Mouse (Mus musculus): ENCODE results near the gene Clnk. TPM values are rescaled to one million over a fixed set of nuclear protein-coding genes. Genes with fewer than 3 reads are reported as not detected.
A peak's percentile ranks its signal among the peaks of the same experiment; 100 is the strongest.

Clnk gene
- total RNA-seq, 2 experiments from 2014 or later, result 0.16 to 0.23 TPM

DNA sequence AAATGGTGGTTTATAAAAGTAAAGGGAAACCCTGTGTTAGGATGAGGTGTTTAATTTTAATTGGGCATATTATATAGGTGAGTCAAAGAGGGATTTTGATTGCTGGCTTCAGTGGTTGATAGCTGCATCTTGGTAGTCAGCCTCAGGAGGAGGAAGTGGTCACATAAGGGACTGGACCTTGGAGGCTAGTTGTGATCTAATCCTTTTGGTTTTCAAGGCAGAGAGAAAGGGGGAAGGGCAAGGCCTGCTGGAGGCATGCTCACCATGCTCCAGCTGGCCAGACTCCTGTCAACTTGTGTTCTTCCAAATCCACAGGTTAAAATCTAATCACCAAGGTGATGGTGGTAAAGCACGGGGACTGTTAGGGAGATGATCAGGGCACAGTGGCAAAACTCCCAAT, 19.0 kb downstream of the Clnk start:
- no peak for DNase-seq (ENCODE audit: low spot score in 2 of 2)

DNA sequence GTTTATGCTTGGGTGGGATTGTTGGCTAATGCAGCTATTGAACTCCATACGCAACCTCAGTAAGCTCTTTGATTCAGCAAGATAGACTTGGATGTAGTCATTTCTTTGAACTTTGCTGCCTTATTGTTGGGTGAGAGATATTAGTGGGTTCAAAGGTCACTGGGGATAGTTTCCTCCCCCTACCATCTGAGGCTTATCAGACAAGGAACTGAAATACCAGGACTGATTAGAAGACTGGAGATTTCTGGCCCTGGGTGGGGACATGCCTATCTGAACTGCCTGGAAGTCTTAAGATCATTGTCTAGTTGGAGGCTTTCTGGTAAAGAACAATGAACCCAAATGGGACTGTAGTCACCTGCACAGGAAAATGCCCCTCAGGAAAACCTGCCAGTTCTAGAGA, 26.4 kb downstream of the Clnk start:
- no peak for DNase-seq (ENCODE audit: low spot score in 2 of 2)

DNA sequence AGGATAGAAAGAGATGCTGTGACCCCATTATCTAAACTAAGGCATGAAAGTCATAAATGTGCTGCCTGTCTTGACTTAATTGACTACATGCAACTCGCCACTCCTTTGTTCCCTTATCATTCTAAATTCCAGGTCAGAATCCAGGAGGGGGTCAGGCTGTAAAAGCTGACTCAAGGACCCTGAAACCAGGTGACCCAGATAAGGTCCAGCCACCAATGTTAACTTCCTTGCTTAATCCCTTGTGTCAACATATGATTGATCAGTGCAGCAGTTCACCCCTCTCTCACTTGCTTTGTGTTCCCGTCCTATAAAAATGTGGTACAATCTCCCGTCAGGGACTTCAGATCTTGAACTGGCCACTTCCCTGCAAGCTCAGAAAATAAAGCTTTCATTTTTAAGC, 31.1 kb downstream of the Clnk start:
- DNase-seq (ENCODE audit: low spot score in 2 of 2), result no peak

DNA sequence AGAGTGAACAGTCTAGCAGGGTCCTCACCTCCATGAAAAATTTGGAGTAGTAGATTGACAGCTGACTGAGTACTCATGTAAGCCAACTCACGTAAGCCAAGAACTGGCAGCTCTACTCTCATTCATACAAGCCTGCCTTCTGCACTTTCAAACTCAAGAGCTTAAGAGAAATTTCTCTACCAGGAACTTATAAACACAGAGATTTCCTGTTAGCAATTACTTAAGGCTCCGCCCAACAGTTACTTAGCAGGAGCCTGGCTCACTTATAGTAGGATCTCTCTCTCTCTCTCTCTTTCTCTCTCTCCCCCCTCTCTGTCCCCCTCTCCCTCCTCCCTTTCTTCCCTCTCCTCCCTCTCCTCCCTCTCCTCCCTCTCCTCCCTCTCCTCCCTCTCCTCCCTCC, 32.3 kb downstream of the Clnk start:
- no peak for DNase-seq (ENCODE audit: low spot score in 2 of 2)

DNA sequence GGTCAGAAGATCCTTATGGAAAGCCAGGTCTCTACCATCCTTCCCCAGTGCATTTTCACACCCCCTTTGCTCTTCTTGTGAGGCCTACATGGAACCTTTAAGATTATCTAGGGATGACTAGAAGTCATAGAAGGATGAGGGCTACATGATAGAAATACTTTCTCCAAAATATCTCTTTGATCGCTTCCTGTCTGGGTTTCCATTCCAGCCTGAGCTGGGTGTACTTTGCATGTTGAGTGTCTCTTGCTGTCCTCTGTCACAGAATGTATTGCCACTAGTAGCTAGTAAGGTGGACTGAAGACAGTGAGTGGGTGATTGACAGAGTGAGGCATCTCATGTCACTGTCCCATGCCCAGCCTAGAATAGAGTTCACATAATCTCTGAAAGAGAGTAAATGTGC, 36.6 kb downstream of the Clnk start:
- DNase-seq (ENCODE audit: low spot score in 2 of 2), result no peak

DNA sequence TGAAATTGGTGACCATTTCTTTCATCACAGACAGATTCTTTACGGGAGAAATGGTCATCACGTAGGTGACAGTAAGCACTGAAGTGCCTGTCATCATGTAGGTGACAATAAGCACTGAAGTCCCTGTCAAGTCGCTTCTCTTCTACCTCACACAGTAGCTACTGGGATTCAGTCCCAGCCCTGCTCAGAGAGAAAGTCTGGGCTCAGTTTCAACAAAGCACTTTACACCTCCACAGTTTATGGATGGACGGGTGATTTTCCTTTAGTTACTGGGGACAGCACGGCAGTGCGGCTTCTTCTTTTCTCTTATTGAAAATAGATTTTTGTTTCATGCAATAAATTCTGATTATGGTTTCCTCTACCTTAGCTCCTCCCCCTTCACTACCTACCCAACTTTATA, 49.3 kb downstream of the Clnk start:
- no peak for DNase-seq (ENCODE audit: low spot score in 2 of 2)

DNA sequence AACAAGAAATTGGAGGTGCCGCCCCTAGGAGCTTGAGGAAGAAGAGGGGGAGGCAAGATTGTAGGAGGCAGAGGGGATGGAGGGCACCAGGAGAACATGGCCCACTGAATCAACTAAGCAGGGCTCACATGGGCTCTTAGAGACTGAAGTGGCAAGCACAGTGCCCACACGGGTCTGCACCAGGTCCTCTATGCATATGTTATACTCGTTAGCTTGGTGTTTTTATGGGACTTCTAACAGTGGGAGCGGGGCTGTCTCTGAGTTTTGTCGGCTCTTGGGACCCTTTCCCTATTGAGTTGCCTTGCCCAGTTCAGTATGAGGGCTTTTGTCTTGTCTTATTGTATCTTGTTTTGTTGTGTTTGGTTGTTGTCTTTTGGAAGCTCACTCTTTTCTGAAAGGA, 50.0 kb downstream of the Clnk start:
- no peak for DNase-seq (ENCODE audit: low spot score in 2 of 2)

DNA sequence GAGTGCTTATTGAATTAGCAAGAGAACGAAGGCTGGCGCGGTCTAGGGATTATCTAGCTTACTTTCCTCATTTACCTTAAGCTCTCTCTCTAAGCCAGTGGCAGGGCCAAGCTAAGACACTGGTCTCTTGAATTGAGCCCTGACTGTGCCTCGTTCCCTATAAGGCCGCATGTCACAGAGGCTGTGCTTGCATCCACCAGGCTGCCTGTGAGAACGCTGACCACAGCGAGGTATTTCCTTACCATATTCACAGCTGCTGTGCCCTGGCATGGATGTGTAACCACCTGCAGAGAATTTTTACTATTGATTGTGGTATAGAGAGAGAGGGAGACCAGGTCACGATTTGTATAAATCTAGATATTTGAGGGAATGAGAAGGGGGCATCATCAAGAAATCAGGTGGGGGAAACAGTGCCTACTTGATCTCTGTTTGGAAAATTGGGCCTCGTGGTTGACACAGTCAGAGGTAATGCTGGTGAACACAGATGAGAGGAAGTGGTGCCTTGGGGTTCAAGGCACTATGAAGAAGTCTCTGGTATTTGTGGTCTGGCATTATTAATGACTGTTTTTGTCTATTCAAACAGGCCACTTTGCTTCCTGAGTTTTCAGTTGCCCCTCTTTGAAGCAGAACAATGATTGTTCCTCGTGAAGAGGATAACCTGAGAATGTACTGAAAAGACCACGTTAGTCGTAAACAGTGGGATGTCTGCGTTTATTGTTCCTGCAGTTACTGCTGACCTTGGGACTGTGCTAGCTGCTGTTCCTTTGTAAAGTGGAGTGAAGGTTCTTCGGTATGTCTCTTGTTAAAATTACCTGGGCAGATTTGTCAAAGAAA, 52.3 kb downstream of the Clnk start:
- no peak for DNase-seq (ENCODE audit: low spot score in 2 of 2)

DNA sequence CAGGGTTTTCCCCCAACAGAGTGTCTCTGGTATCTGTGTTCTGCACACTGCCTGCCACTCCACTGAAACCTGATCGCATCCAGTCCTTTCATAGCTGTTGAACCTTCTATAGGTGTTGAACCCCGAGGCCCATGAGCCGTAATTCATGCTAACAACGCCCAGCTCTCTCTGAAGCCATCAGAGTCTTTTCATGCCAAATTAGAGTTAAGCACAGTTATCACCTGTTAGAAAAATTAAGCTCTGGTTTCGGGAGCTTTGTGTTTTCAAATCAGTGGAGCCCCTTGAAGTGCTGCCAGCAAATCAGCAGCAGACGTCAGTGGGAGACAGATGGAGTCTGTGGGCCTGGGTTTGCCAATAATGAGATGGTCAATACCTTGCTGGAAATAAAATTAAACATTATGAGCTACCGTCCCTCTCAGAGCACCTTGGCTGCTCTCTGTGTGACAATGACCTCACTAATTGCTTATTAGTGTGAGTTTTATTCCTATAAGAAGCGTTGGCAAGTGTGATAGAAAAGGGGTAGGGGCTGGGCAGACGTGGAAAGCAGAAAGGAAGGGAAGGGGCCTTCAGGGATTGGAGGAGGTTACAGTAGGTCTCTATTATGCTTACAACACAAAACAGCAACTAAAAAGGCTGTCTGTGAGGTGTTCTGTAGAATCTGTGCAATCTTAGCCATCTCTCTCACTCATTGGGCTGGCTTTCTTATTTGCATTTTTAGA, 63.1 kb downstream of the Clnk start:
- DNase-seq (ENCODE audit: low spot score in 2 of 2), result no peak

DNA sequence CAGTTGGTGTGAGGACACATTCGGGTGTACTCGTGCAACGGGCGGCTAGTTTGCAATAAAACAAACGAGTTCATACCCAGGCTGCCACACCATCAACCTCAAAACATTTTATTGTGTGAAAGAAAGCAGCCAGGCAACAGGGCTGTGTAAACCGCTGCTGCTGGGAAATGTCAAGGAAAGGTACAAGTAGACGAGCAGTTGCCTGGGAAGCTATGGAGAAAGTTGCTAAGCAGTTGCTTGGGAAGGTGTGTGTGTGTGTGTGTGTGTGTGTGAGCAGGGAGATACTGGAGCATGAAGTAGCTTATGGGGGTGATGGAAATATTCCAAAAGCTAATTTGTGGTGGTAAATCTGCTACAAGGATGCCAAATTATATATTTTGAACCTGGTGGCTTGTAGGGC, 63.7 kb downstream of the Clnk start:
- no peak for DNase-seq (ENCODE audit: low spot score in 2 of 2)

DNA sequence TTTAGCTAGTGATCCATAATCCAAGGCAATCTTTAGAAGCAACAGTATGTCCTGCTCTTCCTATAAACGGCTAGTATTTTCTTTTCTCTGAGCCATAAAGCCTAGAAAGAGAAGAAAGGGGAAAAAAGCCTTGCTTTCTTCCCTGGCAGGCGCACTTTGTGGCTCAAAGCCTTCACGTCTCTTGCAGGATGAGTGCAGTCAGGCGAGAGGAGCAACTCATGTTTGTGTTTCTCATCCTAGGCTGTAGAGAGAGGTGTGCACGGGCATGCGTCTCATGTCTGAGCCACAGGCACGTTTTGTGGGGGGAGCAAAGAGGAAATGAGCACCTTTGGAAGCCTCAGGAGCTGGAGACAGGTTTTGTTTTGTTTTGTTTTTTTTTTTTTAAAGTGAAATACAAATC, 64.2 kb downstream of the Clnk start:
- no peak for DNase-seq (ENCODE audit: low spot score in 2 of 2)

DNA sequence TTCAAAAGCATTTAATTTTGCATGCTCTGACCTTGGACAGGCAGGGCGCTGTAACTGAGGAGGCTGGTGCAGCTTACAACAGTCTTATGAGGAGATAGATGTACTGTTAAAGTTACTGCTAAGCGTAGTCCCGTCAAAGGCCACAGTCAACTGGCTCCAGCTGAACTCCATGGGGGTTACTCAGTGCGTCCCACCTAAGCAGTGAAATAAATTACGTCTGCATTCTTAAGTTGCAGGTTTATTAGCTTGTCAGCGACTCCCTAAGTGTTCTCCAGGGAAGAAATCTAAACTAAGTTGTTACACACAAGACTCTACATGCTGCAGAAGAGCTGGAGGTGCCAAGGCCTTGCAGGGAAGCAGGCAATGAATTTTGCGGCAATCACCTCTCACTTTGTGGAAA, 77.7 kb downstream of the Clnk start:
- no peak for DNase-seq (ENCODE audit: low spot score in 2 of 2)

DNA sequence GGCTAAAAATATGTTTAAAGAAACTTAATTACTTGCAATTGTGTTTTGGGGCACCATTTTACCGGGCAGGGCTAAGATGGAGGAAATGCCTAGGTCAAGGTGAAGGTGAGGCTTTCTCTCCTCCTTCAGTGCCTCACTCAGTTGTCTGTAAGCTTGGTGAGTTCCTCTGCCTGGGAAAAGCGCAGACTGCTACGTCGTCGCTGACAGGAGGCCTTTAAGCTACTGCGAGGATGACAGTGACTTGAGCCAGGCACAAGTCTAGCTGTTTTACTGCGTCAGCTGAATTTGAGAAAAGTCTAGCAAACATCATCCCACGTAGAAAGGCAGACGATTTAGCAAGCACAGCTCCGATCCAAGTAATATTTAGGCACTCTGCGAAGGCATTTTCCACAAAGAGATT, 81.5 kb downstream of the Clnk start:
- no peak for DNase-seq (ENCODE audit: low spot score in 2 of 2)

DNA sequence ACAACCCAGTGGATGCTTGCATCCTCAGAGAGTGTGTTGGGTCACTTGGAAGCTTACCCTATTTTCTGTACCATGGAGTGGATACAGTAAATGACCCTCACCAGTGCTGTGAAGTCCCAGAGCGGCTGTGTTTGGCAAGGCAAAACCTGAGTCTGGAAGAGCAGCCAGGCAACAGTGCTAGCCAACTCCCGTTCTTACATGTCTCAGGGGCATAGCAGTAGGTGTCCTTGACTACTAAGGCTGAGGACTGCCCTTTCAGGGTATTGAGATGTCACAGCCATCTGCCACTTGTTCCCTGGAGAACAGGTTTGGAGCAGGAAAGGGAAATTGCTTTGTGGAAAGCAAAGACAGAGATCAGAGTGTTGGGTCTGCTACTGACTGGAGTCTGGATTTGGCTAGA, 85.5 kb downstream of the Clnk start:
- DNase-seq (ENCODE audit: low spot score in 2 of 2), result no peak

DNA sequence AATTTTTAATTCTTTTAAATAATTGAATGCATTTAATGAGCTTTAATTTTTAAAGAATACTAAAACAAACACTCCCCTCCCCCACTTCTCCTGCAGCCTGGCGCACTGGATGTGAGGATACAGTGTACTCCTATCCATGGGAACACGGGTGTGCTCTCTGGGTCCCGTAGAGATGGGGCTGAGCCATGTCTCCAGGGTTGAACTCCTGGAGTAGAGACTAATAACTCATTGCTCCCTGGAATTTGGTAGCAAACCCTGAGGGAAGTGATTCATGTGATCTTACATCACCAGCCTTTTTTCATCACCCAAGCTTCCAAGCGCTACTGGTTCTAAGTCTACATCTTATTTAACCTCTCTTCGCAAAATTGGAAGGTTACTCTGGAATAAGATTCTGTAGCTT, 87.8 kb downstream of the Clnk start:
- DNase-seq (ENCODE audit: low spot score in 2 of 2), result no peak

DNA sequence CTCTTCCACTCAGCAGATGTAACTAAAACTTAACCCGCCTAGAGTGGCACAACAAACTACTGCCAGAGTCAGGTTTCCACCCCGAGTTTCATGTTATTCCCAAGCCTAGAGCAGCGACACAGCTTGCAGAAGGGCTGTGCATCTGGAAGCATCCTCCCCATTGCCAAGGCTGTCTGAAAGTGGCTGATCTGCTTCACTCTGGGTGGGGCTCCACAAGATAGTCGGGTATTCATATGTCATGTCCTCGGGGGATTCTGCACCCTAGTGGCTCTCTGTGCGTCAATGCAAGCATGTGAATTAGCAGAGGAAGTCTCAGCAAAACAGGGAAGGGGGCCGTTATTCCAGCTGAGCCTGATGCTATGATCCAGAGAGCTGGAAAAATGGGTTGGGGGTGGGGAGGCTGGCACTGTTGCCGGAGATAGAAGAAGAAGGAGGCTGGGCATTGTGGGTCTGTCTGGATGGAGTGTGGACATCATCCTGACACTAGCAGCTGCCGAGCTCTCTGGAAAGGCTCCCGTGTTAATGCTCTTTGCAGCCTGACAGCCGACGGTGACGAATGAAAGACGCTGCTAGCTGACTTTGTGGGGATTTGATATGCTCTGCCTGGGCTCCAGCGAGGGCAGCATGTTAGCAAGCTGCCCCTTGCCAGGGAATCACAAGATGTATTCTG, 88.6 kb downstream of the Clnk start:
- DNase-seq (ENCODE audit: low spot score in 2 of 2), result no peak

DNA sequence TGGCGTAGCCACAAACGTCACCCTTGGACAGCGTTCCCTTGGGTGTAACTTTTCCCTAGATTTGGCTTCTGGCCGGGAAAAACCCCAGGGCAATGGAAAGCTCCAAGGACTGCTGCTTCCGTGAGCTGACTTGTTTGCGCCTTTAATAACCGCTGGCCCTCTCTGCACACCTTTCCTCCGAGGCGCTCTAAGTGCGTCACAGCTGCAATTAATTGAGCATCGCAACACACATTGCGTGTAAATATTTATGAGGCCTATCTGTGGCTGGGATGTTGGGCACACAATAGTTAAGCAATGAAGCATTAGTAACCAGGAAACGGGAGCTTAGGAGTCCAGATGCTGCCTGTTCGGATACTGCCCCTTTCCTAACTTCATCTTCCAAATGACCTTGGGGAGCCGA, 90.5 kb downstream of the Clnk start:
- DNase-seq (ENCODE audit: low spot score in 2 of 2), result no peak

DNA sequence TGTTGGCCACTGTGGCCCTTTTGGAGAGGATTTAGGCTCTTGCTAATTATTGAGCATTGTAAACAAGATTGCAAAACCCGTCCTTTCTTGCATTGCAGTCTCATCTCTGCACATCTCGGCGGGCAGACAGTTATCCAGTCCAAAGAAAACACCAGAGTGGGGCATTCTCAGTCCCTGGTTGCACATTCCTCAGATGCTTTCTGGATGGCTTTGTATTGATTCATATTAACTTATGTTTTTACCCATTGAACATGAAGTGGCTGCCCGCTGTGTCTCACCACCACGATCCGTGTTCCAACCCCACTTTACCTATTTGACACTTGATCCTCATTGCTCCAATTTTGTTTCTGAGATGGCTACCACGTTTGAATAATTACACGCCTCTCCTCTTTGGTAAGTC, 90.9 kb downstream of the Clnk start:
- no peak for DNase-seq (ENCODE audit: low spot score in 2 of 2)

DNA sequence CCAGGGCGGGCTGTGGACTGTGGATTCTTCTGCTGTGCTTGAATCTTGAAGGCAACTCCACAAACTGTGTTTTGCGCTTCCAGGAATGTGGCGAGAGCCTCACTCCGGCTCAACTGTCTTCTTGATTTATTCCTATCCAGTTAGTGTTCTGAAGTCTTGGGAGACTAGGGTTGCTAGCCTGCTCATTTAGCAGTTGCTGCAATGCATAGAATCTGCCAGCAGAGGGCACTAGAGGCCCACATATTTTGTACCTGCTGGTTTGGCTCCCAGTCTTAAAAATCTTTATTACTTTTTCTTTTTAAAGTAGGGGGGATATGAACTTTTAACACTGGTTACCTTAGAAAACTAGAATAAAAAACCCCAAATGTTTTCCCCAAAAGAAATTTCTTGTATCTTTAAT, 94.8 kb downstream of the Clnk start:
- peak; percentile 71 to 78 for DNase-seq (ENCODE audit: low spot score in 2 of 2)

DNA sequence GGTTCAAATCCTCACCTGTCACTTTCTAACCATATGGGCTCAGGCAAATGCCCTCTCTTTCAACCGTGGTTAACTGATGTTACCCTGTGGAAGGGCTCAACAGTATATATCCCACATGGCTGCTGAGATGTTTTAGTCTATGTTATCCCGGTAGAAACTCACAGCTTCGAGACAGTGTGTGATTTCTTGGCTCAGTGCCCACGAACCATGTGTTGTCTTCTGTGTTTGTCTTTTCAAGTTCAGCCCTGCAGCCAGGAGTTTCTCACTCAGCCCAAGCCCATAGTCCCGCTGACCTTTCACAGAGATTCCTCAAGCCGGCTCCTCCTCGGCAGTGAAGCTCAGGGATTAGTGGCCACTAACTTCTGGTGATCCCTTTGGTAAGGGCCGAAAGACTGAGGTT, 96.0 kb downstream of the Clnk start:
- DNase-seq (ENCODE audit: low spot score in 2 of 2), result no peak

DNA sequence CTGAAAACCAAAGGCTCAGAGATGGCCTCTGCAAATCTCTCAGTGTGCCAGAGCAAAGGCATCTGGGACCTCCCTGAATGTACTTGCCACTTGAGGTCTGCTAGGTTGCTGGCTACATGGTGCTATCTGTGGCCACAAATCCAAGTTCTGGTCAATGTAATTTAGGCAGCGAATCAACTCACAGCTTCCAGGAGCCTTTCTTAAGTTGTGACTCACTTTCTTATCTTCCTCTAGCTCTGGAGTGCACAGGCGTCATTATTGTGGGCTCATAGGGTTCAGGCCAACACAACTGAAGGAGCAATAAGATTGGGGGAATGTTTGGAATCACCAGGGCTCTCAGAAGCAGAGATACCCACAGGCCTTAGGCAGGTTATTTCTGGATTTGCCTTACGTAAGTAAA, 96.6 kb downstream of the Clnk start:
- no peak for DNase-seq (ENCODE audit: low spot score in 2 of 2)

DNA sequence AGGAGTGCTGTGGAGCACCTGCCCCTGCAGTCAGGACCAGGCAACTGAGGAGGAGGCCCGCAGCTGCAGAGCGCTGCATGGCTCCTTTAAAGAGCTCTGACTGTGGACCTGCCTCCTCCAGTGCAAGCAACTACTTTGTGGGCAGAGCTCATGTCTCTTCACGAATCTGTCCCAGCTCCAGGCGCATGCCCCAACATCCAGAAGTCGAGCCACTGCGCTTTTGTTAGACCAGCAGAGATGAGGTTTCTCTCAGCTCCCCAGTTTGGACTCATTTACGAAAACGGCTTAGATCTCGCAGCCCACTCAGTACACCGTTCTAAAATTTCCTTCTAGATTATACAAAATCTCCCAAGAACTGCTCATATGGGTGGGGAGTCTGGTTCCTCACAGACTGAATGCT, 101.1 kb downstream of the Clnk start:
- no peak for DNase-seq (ENCODE audit: low spot score in 2 of 2)

Measured in adrenal gland, adult 18-20 months (tissue).